19 mouse cellular contexts compared by ENCODE assay signal in genomic region chr13:32212125-32212524, GRCm38 (mm10).
DNase-seq lines count a peak whose midpoint lies in the region; ATAC-seq and TF ChIP-seq lines count a peak whose summit lies in the region.
"Had no signal": no experiment of that assay in that cellular context is flagged by ENCODE, and none has a peak within 500 bp of the region (broad histone marks: within the 10 kb centered on the region; RNA-seq: fewer than 3 reads in every experiment).

No protein-coding gene starts in this region.

- H3K4me1 ChIP-seq in heart, adult 2 months (ENCODE audit: control insufficient read depth, insufficient read depth, low read length) = no peaks in the 10 kb centered on the region
- H3K4me1 ChIP-seq: embryonic facial prominence, embryonic 12.5 days; forebrain, embryonic 13.5 days; forebrain, embryonic 15.5 days had no signal

- TF ChIP-seq POLR2A in heart, adult 2 months (IDR thresholded peaks at IDR 0.05; ENCODE audit: insufficient read depth, low read depth, low read length) = no peak

- H3K9ac ChIP-seq in heart, adult 2 months (ENCODE audit: low read depth, low read length) = no peak overlapping the region
- H3K9ac ChIP-seq: embryonic facial prominence, embryonic 12.5 days; forebrain, embryonic 13.5 days; forebrain, embryonic 15.5 days had no signal

- no peaks in the 10 kb centered on the region for H3K27me3 ChIP-seq in heart, adult 2 months (ENCODE audit: control insufficient read depth, insufficient read depth, low read length)
- H3K27me3 ChIP-seq: embryonic facial prominence, embryonic 12.5 days; forebrain, embryonic 13.5 days; forebrain, embryonic 15.5 days had no signal

- peak overlapping the region; percentile 36 for H3K27ac ChIP-seq in layer of hippocampus, adult 2 months
- no peak overlapping the region for H3K27ac ChIP-seq in heart, adult 2 months
- H3K27ac ChIP-seq: embryonic facial prominence, embryonic 10.5 days; embryonic facial prominence, embryonic 12.5 days; forebrain, embryonic 13.5 days; forebrain, embryonic 15.5 days had no signal

- intact Hi-C loops in heart, adult 2 months (cut with DNase I) = loop anchor here (10.0 kb wide), 1 partner anchor 283 kb away; no protein-coding TSS in a partner anchor

- no peaks in the 10 kb centered on the region for H3K79me2 ChIP-seq in heart, adult 2 months (replicated peaks; ENCODE audit: control insufficient read depth, insufficient read depth, low read length)

- WGBS in heart, adult 2 months = 83% methylated on average over 2 of the region's 2 CpGs

- no peak for TF ChIP-seq EP300 in heart, adult 2 months (IDR thresholded peaks at IDR 0.05; ENCODE audit: insufficient read depth, low read depth, low read length)

- no peak for DNase-seq in layer of hippocampus, adult 2 months (ENCODE audit: low spot score in 2 of 2)
- DNase-seq in layer of hippocampus, adult 18-20 months (ENCODE audit: low spot score in 2 of 2) = no peak
- peak; percentile 80 for DNase-seq in 416B (ENCODE audit: low read depth)
- DNase-seq in heart, adult 2 months = no peak
- DNase-seq in heart, postnatal 4 days = no peak
- DNase-seq: adrenal gland, adult 8-10 months; adrenal gland, postnatal 14 days; adrenal gland, postnatal 36 days; cerebellum, adult 11-12 months; cerebellum, adult 2 months; cerebellum, adult 9-10 months; cerebellum, postnatal 10 days; cerebellum, postnatal 25 days had no signal

- no peaks in the 10 kb centered on the region for H3K36me3 ChIP-seq in heart, adult 2 months (ENCODE audit: control insufficient read depth, insufficient read depth, low read length)
- H3K36me3 ChIP-seq: embryonic facial prominence, embryonic 10.5 days; embryonic facial prominence, embryonic 12.5 days; forebrain, embryonic 15.5 days had no signal

- H3K4me3 ChIP-seq in layer of hippocampus, adult 2 months = no peak overlapping the region
- no peak overlapping the region for H3K4me3 ChIP-seq in heart, adult 2 months
- H3K4me3 ChIP-seq: embryonic facial prominence, embryonic 10.5 days; embryonic facial prominence, embryonic 12.5 days; forebrain, embryonic 13.5 days; forebrain, embryonic 15.5 days had no signal

- peak; percentile 77 for ATAC-seq in granulocyte monocyte progenitor cell, adult 5-6 weeks (replicated peaks; ENCODE audit: poor library complexity, severe bottlenecking)
- peak; percentile 52 for ATAC-seq in megakaryocyte progenitor cell, adult 5-6 weeks (replicated peaks; ENCODE audit: poor library complexity)
- ATAC-seq: forebrain, embryonic 13.5 days; forebrain, embryonic 15.5 days had no signal

- no peak for TF ChIP-seq CTCF in layer of hippocampus, adult 2 months (conservative IDR thresholded peaks at IDR 0.05)
- TF ChIP-seq CTCF in heart, adult 2 months (IDR thresholded peaks at IDR 0.05) = no peak
